Mouse (Mus musculus) MEL (cell line): ENCODE measurements at regions not wholly inside any gene's neighbourhood (a gene's known extent, or its start where the extent isn't known, plus 50 kb on each side); places are given as distances from the start of the nearest gene placed in this dataset.

Experiments used
- CTCF ChIP-seq, 3 experiments: IDR thresholded peaks in 2 of 3; conservative IDR thresholded peaks in 1 of 3; 2 replicates each; pipeline ENCODE4 v1.5.1; 2011 to 2012; ENCODE audit warnings: low read length in 3 of 3, low read depth in 2 of 3, mild to moderate bottlenecking in 2 of 3, improper control_type of control experiment in 1 of 3, inconsistent platforms in 1 of 3, mixed read lengths in 1 of 3, moderate library complexity in 1 of 3; ENCODE audit not compliant: control insufficient read depth in 1 of 3, insufficient read depth in 1 of 3, poor library complexity in 1 of 3, severe bottlenecking in 1 of 3
- ETS1 ChIP-seq: IDR thresholded peaks from 2 replicates; pipeline ENCODE4 v1.6.1; 2012; ENCODE audit warnings: low read depth, mild to moderate bottlenecking, inconsistent platforms, low read length, improper control_type of control experiment, moderate library complexity
- HCFC1 ChIP-seq: IDR thresholded peaks from 2 replicates; pipeline ENCODE4 v1.6.1; 2012; ENCODE audit warnings: low read depth, mild to moderate bottlenecking, inconsistent platforms, low read length, improper control_type of control experiment, moderate library complexity
- KAT2A ChIP-seq: conservative IDR thresholded peaks from 2 replicates; pipeline ENCODE4 v1.6.1; 2012; ENCODE audit warnings: low read depth, low read length, improper control_type of control experiment, inconsistent platforms
- POLR2A ChIP-seq, 2 experiments: IDR thresholded peaks; 2 replicates each; pipeline ENCODE4 v1.6.1; 2011 to 2012; ENCODE audit warnings: low read length in 2 of 2, mild to moderate bottlenecking in 2 of 2, control low read depth in 1 of 2, improper control_type of control experiment in 1 of 2, low read depth in 1 of 2, moderate library complexity in 1 of 2; ENCODE audit not compliant: control insufficient read depth in 1 of 2, insufficient read depth in 1 of 2, poor library complexity in 1 of 2
- USF2 ChIP-seq, 2 experiments: IDR thresholded peaks; 2 replicates each; pipeline ENCODE4 v1.6.1; 2011 to 2012; ENCODE audit warnings: improper control_type of control experiment in 2 of 2, low read length in 2 of 2, borderline replicate concordance in 1 of 2, inconsistent platforms in 1 of 2, low read depth in 1 of 2, mild to moderate bottlenecking in 1 of 2; ENCODE audit not compliant: insufficient read depth in 1 of 2

DNA sequence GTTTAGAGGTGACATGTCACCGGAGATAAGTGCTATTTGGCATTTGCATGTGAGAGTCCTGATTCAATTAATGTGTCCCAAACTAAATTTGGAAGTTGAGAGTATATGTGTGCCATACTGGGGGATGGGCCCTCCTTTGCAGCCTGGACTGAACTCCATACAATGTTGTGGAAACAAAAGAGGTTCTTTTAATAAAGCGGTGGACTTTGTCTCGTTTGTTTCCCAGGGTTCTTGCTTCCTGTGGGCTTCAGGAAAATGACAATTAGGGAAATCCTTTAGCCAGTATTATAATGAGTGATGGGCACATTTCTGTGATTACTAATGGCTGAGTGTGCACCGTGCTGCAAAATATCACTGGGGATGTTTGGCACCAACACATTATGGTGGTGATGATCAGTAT is 167.9 kb downstream of the Cd83 start:
- TF ChIP-seq USF2 (IDR thresholded peaks at IDR 0.05; ENCODE audit: borderline replicate concordance in 1 of 2, insufficient read depth in 1 of 2, low read depth in 1 of 2, low read length in 2 of 2): no peak
- TF ChIP-seq CTCF (IDR thresholded peaks at IDR 0.05 in 2 of 3, conservative IDR thresholded peaks at IDR 0.05 in 1 of 3; ENCODE audit: control insufficient read depth in 1 of 3, insufficient read depth in 1 of 3, low read depth in 2 of 3, low read length in 3 of 3, poor library complexity in 1 of 3, severe bottlenecking in 1 of 3): no peak
- no peak for TF ChIP-seq ETS1
- TF ChIP-seq POLR2A (IDR thresholded peaks at IDR 0.05; ENCODE audit: control insufficient read depth in 1 of 2, insufficient read depth in 1 of 2, low read depth in 1 of 2, low read length in 2 of 2, poor library complexity in 1 of 2): no peak
- TF ChIP-seq HCFC1: no peak
- TF ChIP-seq KAT2A: no peak
